Mouse (Mus musculus) intestine, embryonic 14.5 days (tissue): ENCODE results near the gene Met. TPM values are rescaled to one million over a fixed set of nuclear protein-coding genes. Genes with fewer than 3 reads are reported as not detected.
A peak's percentile ranks its signal among the peaks of the same experiment; 100 is the strongest.

Experiments
- ATAC-seq: fragments of 200-750 bp; cut with Nextera tagmentation; replicated peaks from 2 replicates; pipeline ENCODE4 v1.8.0; 2017; ENCODE audit warnings: low read depth, moderate number of reproducible peaks, moderate TSS enrichment, moderate library complexity; ENCODE audit not compliant: low FRiP score, low TSS enrichment
- DNase-seq: peaks from one replicate; pipeline ENCODE4 v3.0.0-alpha.2; 2018; ENCODE audit warnings: low spot score
- H3K27ac ChIP-seq: fragments of 300-500 bp; sonication (generic); 2 replicates; pipeline ENCODE4 v1.5.1; 2014; ENCODE audit warnings: low read depth, mild to moderate bottlenecking, control low read depth
- H3K27me3 ChIP-seq: fragments of 300-500 bp; sonication (generic); replicated peaks from 2 replicates; pipeline ENCODE4 v1.6.1; 2014; ENCODE audit warnings: low read length, control low read depth; ENCODE audit not compliant: control insufficient read depth, insufficient read depth
- H3K36me3 ChIP-seq: fragments of 300-500 bp; sonication (generic); 2 replicates; pipeline ENCODE4 v1.6.1; 2014; ENCODE audit warnings: low read length, control low read depth; ENCODE audit not compliant: control insufficient read depth, insufficient read depth
- H3K4me1 ChIP-seq: fragments of 300-500 bp; sonication (generic); replicated peaks from 2 replicates; pipeline ENCODE4 v1.6.1; 2014; ENCODE audit warnings: low read length, control low read depth, mixed read lengths; ENCODE audit not compliant: control insufficient read depth, insufficient read depth
- H3K4me2 ChIP-seq: fragments of 300-500 bp; sonication (generic); 2 replicates; pipeline ENCODE4 v1.6.1; 2014; ENCODE audit warnings: low read length
- H3K4me3 ChIP-seq: fragments of 300-500 bp; sonication (generic); 2 replicates; pipeline ENCODE4 v1.5.1; 2014; ENCODE audit warnings: low read depth, low read length, control low read depth, mixed read lengths
- H3K9ac ChIP-seq: fragments of 300-500 bp; sonication (generic); 2 replicates; pipeline ENCODE4 v1.6.1; 2014; ENCODE audit warnings: mild to moderate bottlenecking, low read length
- H3K9me3 ChIP-seq: fragments of 300-500 bp; sonication (generic); 2 replicates; pipeline ENCODE4 v1.6.1; 2016; ENCODE audit warnings: low read length, control low read depth; ENCODE audit not compliant: control insufficient read depth
- WGBS: fragments of 180-500 bp; shearing (Covaris S2); extraction: QIAGEN DNeasy Blood & Tissue Kit; methylation state at CpG from one replicate; pipeline ENCODE4 v1.1.7; 2014; 5-methylcytosine and 5-hydroxymethylcytosine counted together
- polyA plus RNA-seq: library from polyadenylated mRNA; unstranded; fragments of >200 nt; fragmentation: Nextera tagmentation; extraction: Ambion mirVana; gene quantifications from 2 replicates; pipeline ENCODE4 v1.2.1, GENCODE M21; 2014

Gene Met
- polyA plus RNA-seq, 1 experiment from 2014 or later, result 20.0 TPM

GRCm38 (mm10) chr6:17589953-17590627, 126.5 kb downstream of the Met start:
- Histone ChIP-seq H3K27ac (no peak overlapping the region), H3K9ac (no peak overlapping the region), H3K9me3 (peaks cover 6% of the 10 kb centered on the region; the same call in 1 of the 2 replicates), H3K4me3 (no peak overlapping the region), H3K36me3 (no peaks in the 10 kb centered on the region), H3K4me1 (peaks cover 3% of the 10 kb centered on the region; the same call in 1 of the 2 replicates), H3K27me3 (no peaks in the 10 kb centered on the region), H3K4me2 (no peak overlapping the region)
- DNase-seq (no peak), ATAC-seq (peak; percentile 9; the same call in 1 of the 2 replicates)
- WGBS, result 38% methylated on average over 8 of the region's 8 CpGs

GRCm38 (mm10) chr6:17593971-17594370, 130.4 kb downstream of the Met start:
- WGBS, result 90% methylated on average over 2 of the region's 2 CpGs

GRCm38 (mm10) chr6:17595712-17596462, 132.3 kb downstream of the Met start:
- peak; percentile 58; the same call in 1 of the 2 replicates for ATAC-seq
- no peaks in the 10 kb centered on the region for H3K36me3 ChIP-seq
- peaks cover 6% of the 10 kb centered on the region; the same call in 1 of the 2 replicates for H3K9me3 ChIP-seq
- H3K27me3 ChIP-seq, result no peaks in the 10 kb centered on the region
- no peak overlapping the region for H3K27ac ChIP-seq
- no peak overlapping the region for H3K9ac ChIP-seq
- H3K4me3 ChIP-seq, result no peak overlapping the region
- peak; percentile 76 for DNase-seq
- 0 out of 2 replicates have a peak, but pooled peaks cover 3% of the 10 kb centered on the region for H3K4me1 ChIP-seq
- WGBS, result 48% methylated on average over 11 of the region's 11 CpGs
- H3K4me2 ChIP-seq, result no peak overlapping the region

More at GRCm38 (mm10) chr6:17593971-17594370, 130.4 kb downstream of the Met start:
- ATAC-seq (no peak), DNase-seq (no peak)
- Histone ChIP-seq H3K4me2 (no peak overlapping the region), H3K36me3 (no peaks in the 10 kb centered on the region), H3K9me3 (peaks cover 6% of the 10 kb centered on the region; the same call in 1 of the 2 replicates), H3K9ac (no peak overlapping the region), H3K27me3 (no peaks in the 10 kb centered on the region), H3K27ac (no peak overlapping the region), H3K4me1 (peaks cover 6% of the 10 kb centered on the region; the same call in 1 of the 2 replicates), H3K4me3 (no peak overlapping the region)

GRCm38 (mm10) chr6:17599373-17599772, 135.8 kb downstream of the Met start:
- no peak for DNase-seq
- Histone ChIP-seq H3K27me3 (no peaks in the 10 kb centered on the region), H3K4me3 (no peak overlapping the region), H3K4me2 (no peak overlapping the region), H3K9me3 (no peaks in the 10 kb centered on the region), H3K27ac (no peak overlapping the region), H3K36me3 (no peaks in the 10 kb centered on the region), H3K4me1 (0 out of 2 replicates have a peak, but pooled peaks cover 3% of the 10 kb centered on the region), H3K9ac (no peak overlapping the region)
- ATAC-seq, result no peak
- WGBS, result 85% methylated on average over 5 of the region's 5 CpGs

- H3K4me1 ChIP-seq, result no peaks in the 10 kb centered on the region
- no peak overlapping the region for H3K9ac ChIP-seq
- H3K9me3 ChIP-seq, result no peaks in the 10 kb centered on the region
- no peaks in the 10 kb centered on the region for H3K36me3 ChIP-seq
- DNase-seq, result no peak
- ATAC-seq, result no peak
- no peak overlapping the region for H3K27ac ChIP-seq
- H3K27me3 ChIP-seq, result no peaks in the 10 kb centered on the region
- 42% methylated on average over 2 of the region's 2 CpGs for WGBS
- H3K4me2 ChIP-seq, result no peak overlapping the region
- no peak overlapping the region for H3K4me3 ChIP-seq
Measured at GRCm38 (mm10) chr6:17601526-17601925, 137.9 kb downstream of the Met start.

GRCm38 (mm10) chr6:17606915-17607314, 143.3 kb downstream of the Met start:
- Histone ChIP-seq H3K36me3 (no peaks in the 10 kb centered on the region), H3K27ac (no peak overlapping the region), H3K9ac (no peak overlapping the region), H3K4me1 (no peaks in the 10 kb centered on the region), H3K4me2 (no peak overlapping the region), H3K4me3 (no peak overlapping the region), H3K9me3 (no peaks in the 10 kb centered on the region), H3K27me3 (no peaks in the 10 kb centered on the region)
- ATAC-seq (no peak), DNase-seq (no peak)
- 83% methylated on average over 1 of the region's 1 CpGs for WGBS

- H3K27me3 ChIP-seq, result no peaks in the 10 kb centered on the region
- no peak overlapping the region for H3K4me3 ChIP-seq
- no peak overlapping the region for H3K9ac ChIP-seq
- no peak for ATAC-seq
- DNase-seq, result no peak
- H3K27ac ChIP-seq, result no peak overlapping the region
- 82% methylated on average over 11 of the region's 11 CpGs for whole genome bisulfite sequencing
- no peaks in the 10 kb centered on the region for H3K36me3 ChIP-seq
- H3K4me1 ChIP-seq, result no peaks in the 10 kb centered on the region
- no peaks in the 10 kb centered on the region for H3K9me3 ChIP-seq
- H3K4me2 ChIP-seq, result no peak overlapping the region
Measured at GRCm38 (mm10) chr6:17611352-17612010, 147.9 kb downstream of the Met start.

- no peaks in the 10 kb centered on the region for H3K4me1 ChIP-seq
- ATAC-seq, result no peak
- no peaks in the 10 kb centered on the region for H3K36me3 ChIP-seq
- no peak overlapping the region for H3K4me3 ChIP-seq
- 76% methylated on average over 4 of the region's 4 CpGs for WGBS
- H3K27me3 ChIP-seq, result no peaks in the 10 kb centered on the region
- H3K9ac ChIP-seq, result no peak overlapping the region
- H3K9me3 ChIP-seq, result no peaks in the 10 kb centered on the region
- no peak overlapping the region for H3K4me2 ChIP-seq
- no peak overlapping the region for H3K27ac ChIP-seq
- no peak for DNase-seq
Measured at GRCm38 (mm10) chr6:17612652-17613051, 149.1 kb downstream of the Met start.
